Mouse (Mus musculus) cerebellum, postnatal 36 days (tissue): ENCODE measurements around the gene Smpd2.

ENCODE experiments used
- DNase-seq, 2 experiments: peaks; one replicate each; pipeline ENCODE4 v3.0.0; 2021 to 2022; ENCODE audit warnings: mixed read lengths in 2 of 2

The Smpd2 gene

GRCm38 (mm10) chr10:41489708-41490517 lies at the start of gene Smpd2, which contains the start of gene Ppil6:
TSS of gene Smpd2 (minus strand) at chr10:41490369.
TSS of gene Ppil6 (plus strand) at chr10:41490439.
- peak; percentile 89 to 91 for DNase-seq

- DNase-seq, result no peak
Observed at GRCm38 (mm10) chr10:41538986-41539385, 48.8 kb upstream of the Smpd2 start.

GRCm38 (mm10) chr10:41537983-41538330 lies 47.8 kb upstream of the Smpd2 start:
- no peak for DNase-seq

- no peak for DNase-seq
Observed at GRCm38 (mm10) chr10:41537226-41537982, 47.2 kb upstream of the Smpd2 start.

DNA sequence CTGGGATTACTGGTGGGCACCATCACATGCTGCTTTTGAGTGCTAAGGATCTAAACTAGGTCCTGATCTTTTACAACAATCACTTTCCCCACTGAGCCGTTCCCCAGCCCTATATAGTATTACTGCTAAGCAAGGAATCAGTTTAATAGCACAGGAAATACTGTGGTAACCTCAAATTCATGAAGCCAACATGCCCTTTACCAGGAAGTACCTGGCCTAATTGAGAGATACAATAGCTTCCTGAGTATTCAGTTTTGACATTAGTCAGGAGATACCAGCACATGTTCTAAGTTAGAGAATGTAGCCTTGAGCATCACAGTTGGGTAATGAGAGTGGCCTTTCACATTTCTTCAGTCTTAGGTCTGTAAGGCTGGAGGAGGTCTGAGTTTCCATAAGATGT lies 46.5 kb upstream of the Smpd2 start:
- DNase-seq, result no peak

- no peak for DNase-seq
Observed at GRCm38 (mm10) chr10:41535991-41536390, 45.8 kb upstream of the Smpd2 start.

DNA sequence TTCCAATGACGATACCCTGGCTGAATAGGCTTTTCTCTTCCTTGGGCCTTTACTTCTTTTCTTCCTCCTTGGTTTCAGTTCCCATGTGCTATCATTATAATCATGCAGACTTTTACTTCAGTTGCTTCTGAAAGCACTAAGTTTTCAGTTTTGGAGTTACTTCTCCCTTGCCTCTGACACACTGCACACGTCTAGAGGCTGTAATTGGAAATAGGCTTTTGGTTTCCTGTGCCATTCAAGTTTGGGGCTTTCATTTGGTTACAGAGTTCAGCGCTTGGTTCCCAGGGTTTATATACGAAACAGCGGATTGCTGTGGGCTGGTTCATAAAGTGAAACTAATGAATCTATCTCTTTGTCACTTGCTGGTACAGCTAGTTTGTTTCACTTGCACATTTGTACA lies 39.8 kb upstream of the Smpd2 start:
- DNase-seq, result no peak

DNA sequence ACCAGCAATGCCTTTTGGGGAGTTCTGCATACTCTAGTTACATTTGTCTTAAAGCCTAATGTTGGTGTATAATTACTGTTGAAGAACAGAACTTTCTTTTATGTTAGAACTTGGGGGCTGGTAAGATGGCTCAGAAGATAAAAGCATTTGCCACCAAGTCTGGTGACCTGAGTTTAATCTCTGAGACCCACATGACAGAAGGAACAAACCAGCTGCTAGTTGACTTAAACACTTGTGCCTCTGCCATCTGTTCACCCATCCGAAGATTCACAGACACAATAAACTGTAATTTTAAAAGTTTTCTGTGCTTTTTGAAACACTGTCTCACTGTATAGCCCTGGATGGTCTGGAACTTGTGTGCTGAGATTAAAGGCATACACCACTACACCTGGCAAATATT lies 35.5 kb upstream of the Smpd2 start:
- DNase-seq, result no peak

DNA sequence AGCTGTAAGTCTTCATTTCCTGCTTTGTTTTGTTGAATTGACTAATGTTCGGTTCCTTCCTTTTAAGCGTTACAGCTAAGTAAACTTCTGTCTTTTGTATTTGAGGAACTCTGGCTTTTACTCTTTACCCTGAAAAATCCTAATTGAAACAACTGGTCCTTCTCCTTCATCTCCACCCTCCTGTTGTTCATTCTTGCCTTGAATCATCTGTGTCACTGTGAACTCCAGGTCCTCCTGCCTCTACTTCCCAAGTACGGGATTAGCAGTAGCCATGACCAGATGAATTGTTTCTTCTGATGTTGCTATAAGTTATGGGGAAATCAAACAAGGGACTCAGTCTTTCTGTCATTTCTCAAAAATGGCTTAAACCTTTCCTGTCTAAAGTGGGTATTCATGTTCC lies 33.2 kb upstream of the Smpd2 start:
- DNase-seq, result no peak

GRCm38 (mm10) chr10:41520410-41520673 lies 30.2 kb upstream of the Smpd2 start:
- DNase-seq, result no peak

DNA sequence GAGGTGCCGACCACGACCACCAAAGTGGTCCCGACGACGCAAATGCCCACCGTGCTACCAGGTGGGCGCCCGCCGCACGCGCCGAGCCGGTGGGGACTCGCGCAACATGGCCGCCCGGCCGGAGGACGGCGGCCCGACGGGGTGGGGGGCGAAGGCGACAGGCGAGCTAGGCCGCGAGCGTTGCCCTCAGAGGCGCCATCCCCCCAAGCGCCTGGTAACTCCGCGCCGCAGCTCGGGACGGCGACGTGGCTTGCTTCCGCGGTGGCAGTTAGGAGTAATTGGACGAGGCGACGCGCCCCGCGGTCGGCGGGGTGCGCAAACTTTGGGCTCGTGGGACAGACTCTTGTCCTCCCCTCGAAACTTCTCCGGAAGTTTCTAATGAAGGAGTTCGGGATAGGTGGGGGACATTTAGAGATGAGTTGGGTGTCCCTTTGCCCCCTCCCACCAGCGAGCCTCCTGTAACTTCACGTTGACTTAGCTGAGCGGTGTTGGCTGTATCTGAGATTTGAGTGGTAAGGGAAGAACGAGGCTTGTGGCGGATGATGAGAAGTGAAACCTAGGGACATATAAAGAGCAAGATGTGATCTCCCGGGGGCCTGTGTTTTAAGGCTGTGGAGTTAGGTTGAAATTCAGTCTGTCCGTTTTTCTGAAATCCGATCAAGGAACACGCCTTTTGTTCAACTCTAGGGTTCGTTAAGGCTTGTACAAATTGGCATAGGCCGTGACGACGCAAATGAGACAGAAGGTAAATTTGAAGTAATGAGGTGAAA lies 29.7 kb upstream of the Smpd2 start:
- DNase-seq, result peak; percentile 43 to 45

DNA sequence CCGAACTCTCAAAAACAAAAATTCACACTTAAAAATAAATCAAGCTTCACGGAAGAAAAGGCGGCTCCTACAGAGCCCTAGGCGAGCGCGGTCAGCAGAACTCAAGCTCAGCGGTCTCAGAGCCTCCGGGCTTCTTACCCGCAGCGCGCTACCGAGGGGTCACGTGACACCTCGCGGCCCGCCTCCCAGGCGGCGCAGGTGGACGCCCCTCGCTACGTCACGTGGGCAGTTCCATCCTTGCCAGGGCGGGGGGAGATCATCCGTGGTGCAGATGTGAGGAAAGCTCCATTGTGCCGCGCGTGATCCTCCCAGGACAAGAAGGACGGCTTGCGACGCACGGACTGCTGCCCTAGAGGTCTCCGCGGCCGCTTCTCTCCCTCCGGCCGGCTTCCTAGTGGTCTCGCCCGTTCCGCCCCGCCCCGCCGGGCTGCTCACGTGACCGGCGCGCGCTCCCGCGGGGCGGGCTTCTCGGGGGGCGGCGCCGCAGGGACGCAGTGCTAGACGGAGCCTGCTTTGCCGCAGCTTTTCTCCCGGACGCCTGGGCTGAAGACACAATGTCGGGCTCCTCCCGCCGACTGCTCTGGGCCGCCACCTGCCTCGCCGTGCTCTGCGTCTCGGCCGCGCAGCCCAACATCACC lies 28.9 kb upstream of the Smpd2 start, which contains the start of gene Cd164:
Gene Cd164 (plus strand): TSS at position 434 of the 638 bp plus-strand sequence.
- DNase-seq, result peak; percentile 91 to 92

GRCm38 (mm10) chr10:41518508-41518980 lies 28.4 kb upstream of the Smpd2 start:
- DNase-seq, result peak; percentile 72 to 74

DNA sequence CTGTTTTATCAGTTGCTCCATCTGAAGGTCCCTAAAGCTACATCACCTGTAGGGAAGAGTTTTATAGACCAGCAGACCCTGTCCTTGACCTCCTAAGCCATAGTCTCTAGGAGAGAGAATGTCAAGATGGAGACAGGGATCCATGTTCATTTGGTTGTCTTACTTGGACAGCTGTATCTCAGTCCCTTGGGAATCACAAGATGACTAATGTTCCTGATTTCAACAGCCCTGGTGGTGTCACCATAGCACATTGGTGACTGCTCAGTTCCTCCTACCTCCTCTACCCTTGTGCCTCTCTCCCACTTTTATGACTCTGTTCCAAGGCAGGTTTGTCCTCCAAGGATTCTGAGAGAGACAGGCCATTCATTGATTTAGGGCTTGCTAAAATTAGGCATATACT lies 24.8 kb upstream of the Smpd2 start:
- no peak for DNase-seq

DNA sequence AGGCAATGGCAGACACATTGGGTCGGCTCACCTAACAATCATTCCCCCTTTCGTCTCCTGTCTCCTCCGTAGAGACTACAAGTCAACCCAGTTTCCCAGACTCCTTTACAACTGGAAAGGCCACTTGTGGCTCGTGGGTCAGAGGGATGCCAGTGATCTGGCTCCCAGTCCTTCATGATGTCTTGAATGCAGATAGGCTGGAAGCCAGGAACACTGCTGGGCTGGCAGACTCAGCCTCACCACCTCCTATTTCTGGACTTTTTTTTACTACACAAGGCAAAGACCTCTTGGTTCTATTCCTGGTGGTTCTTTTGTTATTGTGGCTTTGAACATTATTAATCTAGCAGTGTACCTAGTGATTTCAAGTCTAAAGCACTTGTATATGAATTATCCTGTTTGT lies 24.1 kb upstream of the Smpd2 start:
- no peak for DNase-seq

- DNase-seq, result no peak
Observed at GRCm38 (mm10) chr10:41509160-41509559, 19.0 kb upstream of the Smpd2 start.

DNA sequence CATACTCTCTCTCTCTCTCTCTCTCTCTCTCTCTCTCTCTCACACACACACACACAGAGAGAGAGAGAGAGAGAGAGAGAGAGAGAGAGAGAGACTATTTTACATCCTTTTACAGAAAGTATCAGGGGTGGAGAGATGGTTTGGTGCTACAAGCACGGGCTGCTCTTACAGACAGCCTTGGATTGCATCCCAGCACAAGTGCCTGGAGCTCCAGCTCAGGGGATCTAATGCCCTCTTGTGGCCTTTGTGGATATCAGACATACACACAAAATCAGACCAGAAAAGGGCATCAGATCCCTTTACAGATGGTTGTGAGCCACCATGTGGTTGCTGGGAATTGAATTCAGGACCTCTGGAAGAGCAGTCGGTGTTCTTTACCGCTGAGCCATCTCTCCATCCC lies 15.3 kb upstream of the Smpd2 start:
- DNase-seq, result peak; percentile 69 to 76

DNA sequence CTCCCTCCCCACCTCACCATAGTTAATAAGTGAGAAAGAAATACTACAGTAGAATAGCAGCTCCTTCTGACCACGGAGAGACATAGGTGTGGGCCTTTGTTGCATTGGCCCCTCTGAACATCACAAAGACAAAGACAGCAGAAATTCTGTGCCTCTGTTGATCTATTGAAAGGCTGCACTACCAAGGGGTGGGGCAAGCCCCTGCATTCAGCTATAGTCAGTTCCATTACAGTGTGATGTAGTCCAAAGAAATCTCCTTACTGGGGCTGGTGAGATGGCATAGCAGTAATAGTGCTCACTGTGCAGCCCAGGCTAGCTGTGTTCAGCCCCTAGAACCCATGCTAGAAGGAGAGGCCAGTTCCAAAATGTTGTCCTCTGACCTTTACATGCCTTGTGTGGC lies 14.8 kb upstream of the Smpd2 start:
- no peak for DNase-seq

DNA sequence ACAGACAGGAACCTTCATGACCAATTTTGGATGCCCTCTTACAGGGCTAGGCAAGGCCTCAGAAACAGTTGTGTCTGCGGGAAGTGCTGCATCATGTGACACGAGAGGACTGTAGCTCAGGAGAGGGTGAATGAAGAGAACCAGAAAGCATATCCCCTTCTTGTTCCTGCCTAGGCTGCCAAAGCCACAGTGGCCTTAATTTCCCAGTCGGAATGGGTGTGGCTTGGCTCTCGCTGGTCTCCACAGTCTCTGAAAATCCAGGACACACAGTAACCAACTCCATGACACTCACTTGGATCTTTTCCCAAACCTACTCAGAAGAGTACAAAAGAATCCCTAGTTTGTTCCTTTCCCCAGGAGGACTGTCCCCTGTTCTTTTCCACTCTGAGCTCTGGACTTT lies 10.8 kb upstream of the Smpd2 start:
- no peak for DNase-seq

GRCm38 (mm10) chr10:41491111-41491510 lies 942 bp upstream of the Smpd2 start:
- DNase-seq, result no peak

GRCm38 (mm10) chr10:41490518-41490873 lies 327 bp upstream of the Smpd2 start:
- DNase-seq, result no peak

DNA sequence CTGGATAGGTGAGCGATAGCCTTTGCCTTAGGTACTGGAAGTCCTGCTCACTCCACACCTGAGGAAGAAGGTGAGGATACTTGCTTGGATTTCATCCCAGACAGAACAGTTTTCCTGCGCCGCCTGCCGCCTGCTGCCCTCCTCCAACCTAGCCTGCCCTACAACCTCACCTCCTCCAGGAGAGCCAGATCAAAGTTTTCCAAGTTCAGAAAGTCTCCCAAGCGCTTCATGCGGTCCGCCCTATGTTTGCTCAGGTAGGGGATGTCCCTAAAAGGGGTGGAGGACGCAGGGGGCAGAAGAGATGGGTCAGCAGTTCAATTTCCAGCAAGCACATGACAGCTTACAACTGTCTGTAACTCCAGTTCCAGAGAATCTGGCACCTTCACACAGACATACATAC lies 875 bp downstream of the Smpd2 start:
- DNase-seq, result no peak

DNA sequence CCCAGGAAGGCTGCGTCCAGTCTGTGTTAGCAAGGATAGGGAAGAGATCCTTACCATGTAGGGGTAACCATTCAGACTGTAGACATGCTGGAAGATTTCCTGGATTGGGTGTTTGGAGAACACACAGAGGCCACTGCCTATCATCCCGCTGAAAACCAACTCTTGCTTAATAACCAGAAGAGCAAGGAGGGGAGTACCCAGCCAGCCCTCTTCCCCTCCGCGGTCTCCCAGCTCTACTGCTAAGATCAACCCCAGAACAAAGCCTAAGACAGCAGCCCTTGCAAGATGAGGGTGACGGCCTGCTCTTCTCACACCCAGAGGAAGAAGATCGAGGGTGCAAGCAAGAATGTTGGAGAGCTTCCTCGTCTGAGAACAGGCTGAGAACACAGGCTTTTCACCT lies 1.3 kb downstream of the Smpd2 start:
- DNase-seq, result no peak
